ENCODE assay signal across 8 mouse cellular contexts in genomic region chr2:157203459-157204365, GRCm38 (mm10). TPM values are rescaled to one million over a fixed set of nuclear protein-coding genes. Genes with fewer than 3 reads are reported as not detected.
DNase-seq lines count a peak whose midpoint lies in the region; ATAC-seq lines count a peak whose summit lies in the region.

No protein-coding gene starts in this region.

- peak overlapping the region; percentile 69 for H3K4me3 ChIP-seq in embryonic facial prominence, embryonic 13.5 days
- H3K4me3 ChIP-seq in hindbrain, embryonic 13.5 days, result peak overlapping the region; percentile 77
- peak overlapping the region; percentile 80 for H3K4me3 ChIP-seq in midbrain, embryonic 10.5 days
- H3K4me3 ChIP-seq in stomach, embryonic 15.5 days (replicated peaks), result peak overlapping the region; percentile 80

- H3K4me2 ChIP-seq in embryonic facial prominence, embryonic 13.5 days, result peak overlapping the region; percentile 67
- peak overlapping the region; percentile 74 for H3K4me2 ChIP-seq in hindbrain, embryonic 13.5 days
- H3K4me2 ChIP-seq in stomach, embryonic 15.5 days, result peak overlapping the region; percentile 78

- WGBS in embryonic facial prominence, embryonic 13.5 days, result under 1% methylated on average over 49 of the region's 49 CpGs
- under 1% methylated on average over 45 of the region's 49 CpGs for WGBS in hindbrain, embryonic 13.5 days
- 2% methylated on average over 47 of the region's 49 CpGs for WGBS in midbrain, embryonic 10.5 days
- WGBS in stomach, embryonic 15.5 days, result under 1% methylated on average over 49 of the region's 49 CpGs

- H3K9me3 ChIP-seq in embryonic facial prominence, embryonic 13.5 days, result peaks cover 3% of the 10 kb centered on the region; the same call in 1 of the 2 replicates
- H3K9me3 ChIP-seq in hindbrain, embryonic 13.5 days, result no peaks in the 10 kb centered on the region
- peaks cover 10% of the 10 kb centered on the region; the same call in 1 of the 2 replicates for H3K9me3 ChIP-seq in midbrain, embryonic 10.5 days (replicated peaks)
- no peaks in the 10 kb centered on the region for H3K9me3 ChIP-seq in stomach, embryonic 15.5 days

- peak; percentile 87 for ATAC-seq in embryonic facial prominence, embryonic 13.5 days (ENCODE audit: insufficient number of reproducible peaks, insufficient read depth, low FRiP score, low TSS enrichment, low read depth)
- peak; percentile 81 for ATAC-seq in hindbrain, embryonic 13.5 days (ENCODE audit: low FRiP score)
- ATAC-seq in stomach, embryonic 15.5 days (ENCODE audit: insufficient read depth, low FRiP score, low read depth), result peak; percentile 82

- H3K27ac ChIP-seq in embryonic facial prominence, embryonic 13.5 days, result peak overlapping the region; percentile 96
- H3K27ac ChIP-seq in hindbrain, embryonic 13.5 days, result peak overlapping the region; percentile 98
- peak overlapping the region; percentile 100 for H3K27ac ChIP-seq in midbrain, embryonic 10.5 days (replicated peaks)
- H3K27ac ChIP-seq in stomach, embryonic 15.5 days, result peak overlapping the region; percentile 98

- H3K36me3 ChIP-seq in embryonic facial prominence, embryonic 13.5 days, result peaks cover 13% of the 10 kb centered on the region
- H3K36me3 ChIP-seq in hindbrain, embryonic 13.5 days, result peaks cover 8% of the 10 kb centered on the region
- H3K36me3 ChIP-seq in midbrain, embryonic 10.5 days, result peaks cover 37% of the 10 kb centered on the region
- H3K36me3 ChIP-seq in stomach, embryonic 15.5 days, result peaks cover 6% of the 10 kb centered on the region

- H3K27me3 ChIP-seq in embryonic facial prominence, embryonic 13.5 days, result no peaks in the 10 kb centered on the region
- H3K27me3 ChIP-seq in hindbrain, embryonic 13.5 days, result no peaks in the 10 kb centered on the region
- H3K27me3 ChIP-seq in midbrain, embryonic 10.5 days (ENCODE audit: low read depth, poor library complexity, severe bottlenecking), result no peaks in the 10 kb centered on the region
- H3K27me3 ChIP-seq in stomach, embryonic 15.5 days (replicated peaks), result no peaks in the 10 kb centered on the region

- intact Hi-C loops in left cerebral cortex, postnatal 36 days (cut with DNase I), result loop anchor here (5.0 kb wide), 1 partner anchor 74 kb away; the partner anchor contains the start of genes Mroh8 and Rpn2

- peaks cover 14% of the 10 kb centered on the region for H3K4me1 ChIP-seq in embryonic facial prominence, embryonic 13.5 days
- peaks cover 22% of the 10 kb centered on the region for H3K4me1 ChIP-seq in hindbrain, embryonic 13.5 days (replicated peaks)
- H3K4me1 ChIP-seq in midbrain, embryonic 10.5 days, result peaks cover 23% of the 10 kb centered on the region
- peaks cover 3% of the 10 kb centered on the region; the same call in 1 of the 2 replicates for H3K4me1 ChIP-seq in stomach, embryonic 15.5 days

- H3K9ac ChIP-seq in embryonic facial prominence, embryonic 13.5 days, result peak overlapping the region; percentile 86
- H3K9ac ChIP-seq in hindbrain, embryonic 13.5 days, result peak overlapping the region; percentile 86
- H3K9ac ChIP-seq in stomach, embryonic 15.5 days, result peak overlapping the region; percentile 85

- peak; percentile 7 for DNase-seq in gastrocnemius, adult 18-20 months (ENCODE audit: low spot score)
- no peak for DNase-seq in gastrocnemius, postnatal 4 days (ENCODE audit: low spot score in 2 of 2)
- DNase-seq in Muller cell, postnatal 12 days (ENCODE audit: inconsistent ontology term), result peak; percentile 64
- DNase-seq in left cerebral cortex, postnatal 36 days (ENCODE audit: low spot score in 2 of 2), result peak; percentile 7 to 11
- DNase-seq in midbrain, embryonic 10.5 days (ENCODE audit: low spot score), result no peak

RNA-seq across cellular contexts. Expression of gene Rbl1, which starts 0.6 kb away (rescaled TPM):
- 1 to 10 TPM; 2.1 to 2.8 TPM for total RNA-seq in gastrocnemius, adult 18-20 months (2021)
- total RNA-seq in gastrocnemius, postnatal 4 days (2021), result 10 to 100 TPM; 11.8 to 13.3 TPM
- 23.7 and 26.4 TPM in 2 replicates for polyA plus RNA-seq in embryonic facial prominence, embryonic 13.5 days (2015; fragmentation: Nextera tagmentation; extraction: Ambion mirVana)
- 9.1 and 9.4 TPM in 2 replicates for polyA plus RNA-seq in hindbrain, embryonic 13.5 days (2015; fragmentation: Nextera tagmentation; extraction: Ambion mirVana)
- total RNA-seq in left cerebral cortex, postnatal 36 days (2021), result 1 to 10 TPM; 1.2 to 2.1 TPM
- 27.8 and 30.3 TPM in 2 replicates for polyA plus RNA-seq in midbrain, embryonic 10.5 days (2016; fragmentation: Nextera tagmentation; extraction: Ambion mirVana)
- 22.3 and 26.6 TPM in 2 replicates for polyA plus RNA-seq in stomach, embryonic 15.5 days (2015; fragmentation: Nextera tagmentation; extraction: Ambion mirVana)

Comparison
In these comparisons a context has a peak if more than half of its experiments do, and no peak if none do; other contexts are left out.
1. DNase-seq: peak in gastrocnemius, adult 18-20 months (single experiment), Muller cell, postnatal 12 days (single experiment) and left cerebral cortex, postnatal 36 days (2 of 2); none in gastrocnemius, postnatal 4 days (0 of 2) and midbrain, embryonic 10.5 days (single experiment).
2. Peak in every context shown above with its lines, with median percentiles within 50 percentile points of each other: ATAC-seq, H3K27ac ChIP-seq, H3K4me2 ChIP-seq, H3K4me3 ChIP-seq and H3K9ac ChIP-seq.